Mouse (Mus musculus) hindbrain, embryonic 11.5 days (tissue): ENCODE data around the gene Gm9958. TPM values are rescaled to one million over a fixed set of nuclear protein-coding genes. Genes with fewer than 3 reads are reported as not detected.
A peak's percentile ranks its signal among the peaks of the same experiment; 100 is the strongest.

Experiments
- ATAC-seq: fragments of 200-750 bp; cut with Nextera tagmentation; 2 replicates; pipeline ENCODE4 v1.8.0; 2017; ENCODE audit warnings: mild to moderate bottlenecking, moderate TSS enrichment, moderate library complexity; ENCODE audit not compliant: low FRiP score
- DNase-seq: peaks from one replicate; pipeline ENCODE4 v3.0.0-alpha.2; 2015; ENCODE audit warnings: low spot score
- H3K27ac ChIP-seq: fragments of 300-500 bp; sonication (generic); 2 replicates; pipeline ENCODE4 v1.5.1; 2014; ENCODE audit warnings: mild to moderate bottlenecking, low read depth, low read length
- H3K27me3 ChIP-seq: fragments of 300-500 bp; sonication (generic); 2 replicates; pipeline ENCODE4 v1.6.1; 2014; ENCODE audit warnings: mild to moderate bottlenecking, low read length, moderate library complexity, mixed read lengths; ENCODE audit not compliant: control insufficient read depth, insufficient read depth
- H3K36me3 ChIP-seq: fragments of 300-500 bp; sonication (generic); 2 replicates; pipeline ENCODE4 v1.6.1; 2014; ENCODE audit warnings: mild to moderate bottlenecking, low read length, moderate library complexity, mixed read lengths; ENCODE audit not compliant: control insufficient read depth, insufficient read depth
- H3K4me1 ChIP-seq: fragments of 300-500 bp; sonication (generic); replicated peaks from 2 replicates; pipeline ENCODE4 v1.6.1; 2014; ENCODE audit warnings: low read length, mixed read lengths; ENCODE audit not compliant: control insufficient read depth, insufficient read depth
- H3K4me2 ChIP-seq: fragments of 300-500 bp; sonication (generic); replicated peaks from 2 replicates; pipeline ENCODE4 v1.6.1; 2014; ENCODE audit warnings: mild to moderate bottlenecking, low read depth, low read length
- H3K4me3 ChIP-seq: fragments of 300-500 bp; sonication (generic); 2 replicates; pipeline ENCODE4 v1.5.1; 2014; ENCODE audit warnings: low read depth, low read length
- H3K9ac ChIP-seq: fragments of 300-500 bp; sonication (generic); 2 replicates; pipeline ENCODE4 v1.6.1; 2014; ENCODE audit warnings: low read depth, low read length
- H3K9me3 ChIP-seq: fragments of 300-500 bp; sonication (generic); 2 replicates; pipeline ENCODE4 v1.6.1; 2016; ENCODE audit warnings: low read length; ENCODE audit not compliant: control insufficient read depth
- WGBS: fragments of 180-500 bp; shearing (Covaris S2); extraction: QIAGEN DNeasy Blood & Tissue Kit; methylation state at CpG from one replicate; pipeline ENCODE4 v1.1.7; 2014; 5-methylcytosine and 5-hydroxymethylcytosine counted together
- polyA plus RNA-seq: library from polyadenylated mRNA; unstranded; fragments of >200 nt; fragmentation: Nextera tagmentation; extraction: Ambion mirVana; gene quantifications from 2 replicates; pipeline ENCODE4 v1.2.1, GENCODE M21; 2014

The Gm9958 gene
- 6.5 and 8.3 TPM in 2 replicates for polyA plus RNA-seq

DNA sequence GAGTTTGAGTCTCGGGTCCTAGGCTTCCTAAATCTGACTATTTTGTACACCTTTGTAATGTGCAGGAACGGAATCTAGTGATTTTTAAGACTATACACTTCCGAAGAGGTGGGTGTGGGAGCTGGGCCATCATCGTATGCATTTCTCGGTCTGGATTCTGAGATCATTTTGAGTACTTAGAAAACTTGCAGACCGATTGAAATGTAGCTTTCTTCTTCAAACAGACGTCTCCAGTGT, at the start of gene Gm9958:
TSS of gene Gm9958 (plus strand) at position 138 of the 237 bp plus-strand sequence.
- H3K36me3 ChIP-seq = no peaks in the 10 kb centered on the region
- peak within 1 kb of the TSS; percentile 90 for H3K4me3 ChIP-seq
- H3K9ac ChIP-seq = peak within 1 kb of the TSS; percentile 94
- ATAC-seq (no peak), DNase-seq (no peak)
- peak within 1 kb of the TSS; percentile 67 for H3K4me2 ChIP-seq
- H3K27ac ChIP-seq = peak within 1 kb of the TSS; percentile 97
- H3K4me1 ChIP-seq = no peaks in the 10 kb centered on the region
- 4% methylated on average over 7 of the region's 7 CpGs for WGBS
- H3K27me3 ChIP-seq = no peaks in the 10 kb centered on the region
- no peaks in the 10 kb centered on the region for H3K9me3 ChIP-seq

DNA sequence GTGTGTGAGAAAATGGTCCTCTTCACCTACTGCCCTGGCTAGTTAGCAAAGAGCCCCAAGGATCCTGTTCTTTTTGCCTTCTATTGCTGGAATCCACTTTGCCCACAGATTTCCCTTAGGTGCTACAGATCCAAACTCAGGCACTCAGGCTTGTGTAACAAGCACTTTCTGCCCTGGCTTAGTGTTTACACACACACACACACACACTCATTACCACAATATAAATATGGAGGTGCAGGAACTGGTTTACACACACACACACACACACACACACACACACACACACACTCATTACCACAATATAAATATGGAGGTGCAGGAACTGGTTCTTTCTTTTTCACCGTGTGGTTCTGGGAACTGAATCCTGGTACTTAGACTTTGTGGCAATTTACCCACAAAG, 35.9 kb upstream of the Gm9958 start:
- WGBS = 87% methylated on average over 1 of the region's 1 CpGs
- H3K4me2 ChIP-seq = no peak overlapping the region
- ATAC-seq (no peak), DNase-seq (no peak)
- no peaks in the 10 kb centered on the region for H3K4me1 ChIP-seq
- no peak overlapping the region for H3K4me3 ChIP-seq
- no peaks in the 10 kb centered on the region for H3K36me3 ChIP-seq
- no peak overlapping the region for H3K27ac ChIP-seq
- H3K27me3 ChIP-seq = no peaks in the 10 kb centered on the region
- H3K9me3 ChIP-seq = no peaks in the 10 kb centered on the region
- no peak overlapping the region for H3K9ac ChIP-seq

DNA sequence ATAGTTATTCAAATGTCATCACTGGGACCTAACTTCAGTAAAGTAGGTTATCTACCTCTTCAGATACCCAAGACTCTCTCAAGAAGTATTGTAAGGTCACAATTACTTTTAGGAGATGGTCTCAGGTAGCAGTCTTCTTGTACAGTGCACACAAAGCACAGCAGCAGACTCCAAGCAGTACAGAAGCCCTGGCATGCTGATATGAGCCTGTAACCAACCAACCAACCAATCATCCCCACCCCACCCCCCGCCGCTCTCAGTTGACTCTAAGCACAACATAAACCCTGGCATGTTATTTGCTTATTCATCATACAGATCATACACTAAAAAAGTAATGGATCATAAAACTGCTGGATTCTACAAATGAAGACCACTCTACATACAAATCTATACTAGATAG, 34.5 kb upstream of the Gm9958 start:
- Histone ChIP-seq H3K4me1 (no peaks in the 10 kb centered on the region), H3K4me3 (no peak overlapping the region), H3K36me3 (no peaks in the 10 kb centered on the region), H3K9me3 (no peaks in the 10 kb centered on the region), H3K4me2 (no peak overlapping the region), H3K9ac (no peak overlapping the region), H3K27me3 (no peaks in the 10 kb centered on the region), H3K27ac (no peak overlapping the region)
- DNase-seq (no peak), ATAC-seq (no peak)
- 100% methylated on average over 2 of the region's 2 CpGs for WGBS

DNA sequence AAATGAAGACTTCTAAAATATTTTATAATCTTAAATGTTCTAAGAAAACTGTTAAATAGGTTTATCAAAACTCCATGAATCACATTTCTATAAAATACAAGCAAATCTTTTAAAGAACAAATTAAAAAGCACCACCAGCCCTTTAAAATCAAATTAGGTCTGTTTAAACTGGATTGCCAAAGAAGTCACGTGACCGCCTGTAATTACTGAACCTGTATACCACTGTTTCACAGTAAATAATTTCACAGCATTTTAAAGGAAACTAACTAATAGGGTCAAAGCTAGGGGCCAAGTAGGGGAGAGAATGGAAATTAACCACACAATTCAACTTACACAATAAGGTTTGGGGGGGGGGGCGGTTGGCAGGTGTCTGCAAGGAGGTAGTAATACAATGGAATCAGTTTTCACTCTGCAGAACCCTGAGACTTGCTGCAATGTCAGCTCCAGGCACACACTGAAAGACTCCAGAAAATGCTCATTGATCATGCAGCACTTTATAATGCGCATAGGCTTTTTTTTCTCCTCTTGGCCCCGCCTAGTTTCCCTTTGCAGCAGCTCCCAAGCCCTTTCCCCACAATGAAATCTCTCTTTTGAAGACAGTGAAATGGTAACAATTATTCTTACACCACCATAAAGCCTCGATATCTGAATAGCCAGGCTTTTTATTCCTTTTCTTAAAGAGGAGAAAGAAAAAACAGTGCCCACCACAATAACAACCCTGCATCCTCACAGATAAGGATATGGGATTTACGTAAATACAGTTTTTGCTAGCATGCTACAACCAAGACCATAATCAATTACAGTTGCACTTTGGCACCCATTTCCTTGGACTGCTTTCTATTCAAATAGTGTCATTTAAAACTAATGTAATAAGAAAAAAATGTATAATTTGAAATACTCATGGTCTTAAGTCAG, 28.6 kb upstream of the Gm9958 start:
- no peak overlapping the region for H3K9ac ChIP-seq
- WGBS = 41% methylated on average over 7 of the region's 7 CpGs
- no peaks in the 10 kb centered on the region for H3K36me3 ChIP-seq
- no peak overlapping the region for H3K4me2 ChIP-seq
- ATAC-seq (peak; percentile 76), DNase-seq (peak; percentile 39)
- no peak overlapping the region for H3K27ac ChIP-seq
- H3K4me3 ChIP-seq = no peak overlapping the region
- no peaks in the 10 kb centered on the region for H3K4me1 ChIP-seq
- no peaks in the 10 kb centered on the region for H3K9me3 ChIP-seq
- no peaks in the 10 kb centered on the region for H3K27me3 ChIP-seq

DNA sequence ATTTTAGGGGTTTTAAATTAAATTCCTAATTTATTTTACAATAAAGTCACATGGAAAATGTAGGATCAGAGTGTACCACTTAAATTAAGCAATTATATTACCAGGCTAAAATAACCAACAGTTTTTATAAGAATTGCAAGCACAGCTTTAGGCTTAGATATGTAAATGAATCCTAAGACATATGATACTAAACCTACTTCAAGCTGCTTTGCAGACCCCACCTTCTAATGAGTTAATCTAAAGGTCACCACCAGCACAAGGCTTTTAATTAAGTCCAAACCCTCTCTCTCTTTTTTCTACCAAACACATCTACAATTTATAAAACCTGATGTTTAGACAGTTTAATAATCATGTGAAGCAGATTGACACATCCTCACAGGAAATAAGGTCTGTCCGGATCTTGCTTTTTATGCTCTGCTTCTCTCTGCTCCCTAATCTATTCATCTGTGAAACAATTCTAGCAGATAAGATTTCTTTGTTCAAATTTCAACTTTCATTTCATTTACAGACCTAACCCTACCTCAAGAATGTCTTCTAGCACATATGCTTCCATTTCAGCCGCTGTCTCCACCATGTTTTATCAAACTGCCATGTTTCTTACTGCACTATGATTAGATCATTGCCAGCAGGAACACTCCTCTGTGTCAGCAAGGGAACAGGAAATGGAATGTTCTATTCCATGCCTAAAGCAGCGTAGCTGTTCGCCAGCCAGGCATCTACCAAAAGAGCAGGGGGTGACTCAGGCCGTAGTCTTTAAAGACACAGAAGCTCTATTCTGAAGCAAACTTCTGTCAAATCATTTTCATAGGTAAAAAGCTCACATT, 27.7 kb upstream of the Gm9958 start:
- ATAC-seq (peak; percentile 83), DNase-seq (peak; percentile 44)
- no peaks in the 10 kb centered on the region for H3K4me1 ChIP-seq
- H3K9ac ChIP-seq = no peak overlapping the region
- WGBS = 31% methylated on average over 5 of the region's 5 CpGs
- H3K27ac ChIP-seq = peak overlapping the region; percentile 36; the same call in 1 of the 2 replicates
- no peaks in the 10 kb centered on the region for H3K27me3 ChIP-seq
- peak overlapping the region; percentile 27; the same call in 1 of the 2 replicates for H3K4me3 ChIP-seq
- no peaks in the 10 kb centered on the region for H3K9me3 ChIP-seq
- no peaks in the 10 kb centered on the region for H3K36me3 ChIP-seq
- H3K4me2 ChIP-seq = peak overlapping the region; percentile 26; the same call in 1 of the 2 replicates

DNA sequence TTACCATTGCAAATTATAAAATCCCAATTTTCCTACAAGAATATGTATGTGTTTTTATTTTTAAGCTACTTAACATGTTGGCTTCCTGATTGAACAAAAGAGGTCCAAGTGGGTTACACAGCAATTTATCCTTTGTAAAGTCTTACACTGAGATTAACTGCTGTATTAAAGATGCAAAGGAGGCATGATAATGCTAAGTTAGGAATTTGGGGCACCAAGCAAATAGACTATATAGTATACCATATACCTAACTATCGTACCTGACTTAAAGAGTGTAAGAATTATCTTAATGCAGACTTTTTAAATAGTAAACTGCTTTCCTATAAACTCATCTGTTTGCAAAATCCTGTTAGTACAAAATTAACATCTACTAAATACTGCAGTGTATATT, 27.1 kb upstream of the Gm9958 start:
- Histone ChIP-seq H3K27ac (peak overlapping the region; percentile 36; the same call in 1 of the 2 replicates), H3K4me3 (no peak overlapping the region), H3K36me3 (no peaks in the 10 kb centered on the region), H3K4me2 (no peak overlapping the region), H3K4me1 (no peaks in the 10 kb centered on the region), H3K9me3 (no peaks in the 10 kb centered on the region), H3K27me3 (no peaks in the 10 kb centered on the region), H3K9ac (no peak overlapping the region)
- 89% methylated on average over 1 of the region's 1 CpGs for WGBS
- DNase-seq = no peak
- ATAC-seq = peak; percentile 11; the same call in 1 of the 2 replicates

DNA sequence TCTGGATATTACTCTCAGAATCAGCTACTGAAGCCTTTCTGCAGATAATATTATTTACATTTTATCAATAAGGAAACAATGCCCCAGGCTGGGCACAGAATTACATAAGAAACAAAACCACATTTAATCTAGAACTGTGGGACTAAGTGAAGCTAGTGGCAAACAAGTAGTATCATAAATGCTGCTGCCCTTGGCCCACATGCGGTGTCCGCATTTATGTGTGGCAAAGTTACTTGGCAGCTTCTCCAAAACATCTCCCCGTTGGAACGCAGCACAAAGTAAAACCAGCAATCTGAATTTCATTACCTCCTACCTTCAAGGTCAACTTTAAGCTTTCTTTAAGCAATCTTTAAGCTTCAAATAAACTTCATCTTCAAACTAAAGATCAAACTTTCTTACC, 26.2 kb upstream of the Gm9958 start:
- Histone ChIP-seq H3K4me2 (no peak overlapping the region), H3K27ac (no peak overlapping the region), H3K36me3 (no peaks in the 10 kb centered on the region), H3K9ac (no peak overlapping the region), H3K9me3 (no peaks in the 10 kb centered on the region), H3K4me3 (no peak overlapping the region), H3K27me3 (no peaks in the 10 kb centered on the region), H3K4me1 (no peaks in the 10 kb centered on the region)
- ATAC-seq (no peak), DNase-seq (no peak)
- 84% methylated on average over 4 of the region's 4 CpGs for WGBS

DNA sequence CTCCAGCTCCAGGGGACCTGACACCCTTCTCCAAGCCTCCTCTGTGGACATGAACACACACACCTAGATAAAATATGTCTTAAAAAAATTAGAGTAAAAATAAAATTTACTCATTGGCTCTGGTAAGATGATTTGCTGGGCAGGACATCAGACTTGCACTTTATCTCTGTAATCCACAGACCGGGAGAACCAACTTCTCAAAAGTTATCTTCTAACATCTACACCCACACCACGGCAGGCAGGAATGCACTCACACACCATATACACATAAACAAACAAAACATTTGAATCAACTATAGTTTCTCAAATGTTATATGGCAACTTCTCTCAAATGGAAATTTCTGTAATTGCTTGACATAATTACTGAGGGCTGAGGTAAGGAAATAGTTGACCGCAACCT, 20.1 kb upstream of the Gm9958 start:
- H3K4me1 ChIP-seq = no peaks in the 10 kb centered on the region
- WGBS = 97% methylated on average over 3 of the region's 3 CpGs
- H3K36me3 ChIP-seq = no peaks in the 10 kb centered on the region
- DNase-seq (no peak), ATAC-seq (no peak)
- no peak overlapping the region for H3K27ac ChIP-seq
- no peak overlapping the region for H3K9ac ChIP-seq
- no peaks in the 10 kb centered on the region for H3K27me3 ChIP-seq
- no peak overlapping the region for H3K4me2 ChIP-seq
- no peaks in the 10 kb centered on the region for H3K9me3 ChIP-seq
- no peak overlapping the region for H3K4me3 ChIP-seq
